Mouse (Mus musculus): ENCODE measurements around the gene Mapkap1. TPM values are rescaled to one million over a fixed set of nuclear protein-coding genes. Genes with fewer than 3 reads are reported as not detected.

The Mapkap1 gene
- polyA plus RNA-seq, 1 experiment from 2014 or later, result 110 TPM

GRCm38 (mm10) chr2:34543581-34543980 lies 137.0 kb downstream of the Mapkap1 start:
- Histone ChIP-seq H3K4me3 (replicated peaks) (no peak overlapping the region), H3K9ac (no peak overlapping the region), H3K36me3 (replicated peaks) (no peaks in the 10 kb centered on the region), H3K4me2 (no peak overlapping the region), H3K9me3 (no peaks in the 10 kb centered on the region), H3K27ac (no peak overlapping the region), H3K27me3 (no peaks in the 10 kb centered on the region; the same call in 1 of the 2 replicates), H3K4me1 (no peaks in the 10 kb centered on the region)
- 58% methylated on average over 7 of the region's 7 CpGs for WGBS
- no peak for ATAC-seq (ENCODE audit: low FRiP score)

- Histone ChIP-seq H3K4me2 (no peak overlapping the region), H3K4me3 (replicated peaks) (no peak overlapping the region), H3K27ac (no peak overlapping the region), H3K4me1 (no peaks in the 10 kb centered on the region), H3K9me3 (no peaks in the 10 kb centered on the region), H3K27me3 (no peaks in the 10 kb centered on the region; the same call in 1 of the 2 replicates), H3K36me3 (replicated peaks) (no peaks in the 10 kb centered on the region), H3K9ac (no peak overlapping the region)
- 33% methylated on average over 3 of the region's 3 CpGs for WGBS
- no peak for ATAC-seq (ENCODE audit: low FRiP score)
Measured at GRCm38 (mm10) chr2:34544021-34544420, 137.4 kb downstream of the Mapkap1 start.

GRCm38 (mm10) chr2:34544646-34545395 lies 138.2 kb downstream of the Mapkap1 start:
- no peaks in the 10 kb centered on the region for H3K36me3 ChIP-seq (replicated peaks)
- H3K4me3 ChIP-seq (replicated peaks), result no peak overlapping the region
- no peaks in the 10 kb centered on the region for H3K9me3 ChIP-seq
- no peak overlapping the region for H3K9ac ChIP-seq
- ATAC-seq (ENCODE audit: low FRiP score), result no peak
- H3K4me2 ChIP-seq, result no peak overlapping the region
- H3K4me1 ChIP-seq, result no peaks in the 10 kb centered on the region; the same call in 1 of the 2 replicates
- no peak overlapping the region for H3K27ac ChIP-seq
- 89% methylated on average over 13 of the region's 13 CpGs for WGBS
- no peaks in the 10 kb centered on the region; the same call in 1 of the 2 replicates for H3K27me3 ChIP-seq

- H3K9ac ChIP-seq, result no peak overlapping the region
- no peaks in the 10 kb centered on the region for H3K36me3 ChIP-seq (replicated peaks)
- H3K4me2 ChIP-seq, result no peak overlapping the region
- H3K4me3 ChIP-seq (replicated peaks), result no peak overlapping the region
- no peak for ATAC-seq (ENCODE audit: low FRiP score)
- no peaks in the 10 kb centered on the region; the same call in 1 of the 2 replicates for H3K4me1 ChIP-seq
- H3K9me3 ChIP-seq, result no peaks in the 10 kb centered on the region
- no peak overlapping the region for H3K27ac ChIP-seq
- 82% methylated on average over 3 of the region's 3 CpGs for WGBS
- no peaks in the 10 kb centered on the region; the same call in 1 of the 2 replicates for H3K27me3 ChIP-seq
Measured at GRCm38 (mm10) chr2:34546176-34546677, 139.7 kb downstream of the Mapkap1 start.

- no peak overlapping the region for H3K4me3 ChIP-seq (replicated peaks)
- no peak overlapping the region for H3K27ac ChIP-seq
- no peaks in the 10 kb centered on the region for H3K27me3 ChIP-seq
- H3K9ac ChIP-seq, result no peak overlapping the region
- H3K4me1 ChIP-seq, result peaks cover 2% of the 10 kb centered on the region; the same call in 1 of the 2 replicates
- 90% methylated on average over 4 of the region's 4 CpGs for WGBS
- H3K4me2 ChIP-seq, result no peak overlapping the region
- ATAC-seq (ENCODE audit: low FRiP score), result no peak
- no peaks in the 10 kb centered on the region for H3K9me3 ChIP-seq
- H3K36me3 ChIP-seq (replicated peaks), result no peaks in the 10 kb centered on the region
Measured at GRCm38 (mm10) chr2:34547516-34547915, 140.9 kb downstream of the Mapkap1 start.

GRCm38 (mm10) chr2:34548961-34549360 lies 142.4 kb downstream of the Mapkap1 start:
- no peak overlapping the region for H3K9ac ChIP-seq
- no peaks in the 10 kb centered on the region for H3K27me3 ChIP-seq
- WGBS, result 93% methylated on average over 5 of the region's 5 CpGs
- no peak overlapping the region for H3K4me3 ChIP-seq (replicated peaks)
- no peak overlapping the region for H3K4me2 ChIP-seq
- H3K4me1 ChIP-seq, result peaks cover 3% of the 10 kb centered on the region; the same call in 1 of the 2 replicates
- no peaks in the 10 kb centered on the region for H3K9me3 ChIP-seq
- no peak for ATAC-seq (ENCODE audit: low FRiP score)
- H3K36me3 ChIP-seq (replicated peaks), result no peaks in the 10 kb centered on the region
- no peak overlapping the region for H3K27ac ChIP-seq

- no peak for ATAC-seq (ENCODE audit: low FRiP score)
- Histone ChIP-seq H3K27ac (no peak overlapping the region), H3K27me3 (no peaks in the 10 kb centered on the region), H3K36me3 (replicated peaks) (no peaks in the 10 kb centered on the region), H3K9me3 (no peaks in the 10 kb centered on the region), H3K4me2 (no peak overlapping the region), H3K9ac (no peak overlapping the region), H3K4me3 (replicated peaks) (no peak overlapping the region), H3K4me1 (peaks cover 3% of the 10 kb centered on the region; the same call in 1 of the 2 replicates)
- WGBS, result 68% methylated on average over 7 of the region's 7 CpGs
Measured at GRCm38 (mm10) chr2:34549469-34549868, 142.9 kb downstream of the Mapkap1 start.

GRCm38 (mm10) chr2:34552772-34553171 lies 146.2 kb downstream of the Mapkap1 start:
- no peak overlapping the region for H3K4me3 ChIP-seq (replicated peaks)
- H3K27me3 ChIP-seq, result no peaks in the 10 kb centered on the region

GRCm38 (mm10) chr2:34553580-34554231 lies 147.1 kb downstream of the Mapkap1 start:
- Histone ChIP-seq H3K9ac (no peak overlapping the region), H3K4me3 (replicated peaks) (no peak overlapping the region), H3K4me2 (no peak overlapping the region), H3K27me3 (no peaks in the 10 kb centered on the region), H3K27ac (no peak overlapping the region), H3K4me1 (peaks cover 3% of the 10 kb centered on the region; the same call in 1 of the 2 replicates), H3K36me3 (replicated peaks) (no peaks in the 10 kb centered on the region), H3K9me3 (no peaks in the 10 kb centered on the region)
- WGBS, result 92% methylated on average over 6 of the region's 6 CpGs
- ATAC-seq (ENCODE audit: low FRiP score), result no peak

More at GRCm38 (mm10) chr2:34552772-34553171, 146.2 kb downstream of the Mapkap1 start:
- 81% methylated on average over 2 of the region's 2 CpGs for WGBS
- Histone ChIP-seq H3K9me3 (no peaks in the 10 kb centered on the region), H3K4me2 (no peak overlapping the region), H3K36me3 (replicated peaks) (no peaks in the 10 kb centered on the region), H3K4me1 (peaks cover 3% of the 10 kb centered on the region; the same call in 1 of the 2 replicates), H3K27ac (no peak overlapping the region), H3K9ac (no peak overlapping the region)
- ATAC-seq (ENCODE audit: low FRiP score), result no peak

GRCm38 (mm10) chr2:34560146-34560545 lies 153.6 kb downstream of the Mapkap1 start:
- Histone ChIP-seq H3K9ac (no peak overlapping the region), H3K36me3 (replicated peaks) (0 out of 2 replicates have a peak, but pooled peaks cover 3% of the 10 kb centered on the region), H3K27me3 (peaks cover 5% of the 10 kb centered on the region; the same call in 1 of the 2 replicates), H3K9me3 (no peaks in the 10 kb centered on the region), H3K4me3 (replicated peaks) (no peak overlapping the region), H3K27ac (no peak overlapping the region), H3K4me2 (no peak overlapping the region), H3K4me1 (no peaks in the 10 kb centered on the region)
- no peak for ATAC-seq (ENCODE audit: low FRiP score)
- 91% methylated on average over 5 of the region's 5 CpGs for WGBS

GRCm38 (mm10) chr2:34563089-34563694 lies 156.6 kb downstream of the Mapkap1 start:
- no peak for ATAC-seq (ENCODE audit: low FRiP score)
- no peaks in the 10 kb centered on the region for H3K9me3 ChIP-seq
- WGBS, result 78% methylated on average over 12 of the region's 12 CpGs

GRCm38 (mm10) chr2:34563865-34564264 lies 157.3 kb downstream of the Mapkap1 start:
- Histone ChIP-seq H3K36me3 (replicated peaks) (0 out of 2 replicates have a peak, but pooled peaks cover 3% of the 10 kb centered on the region), H3K4me1 (no peaks in the 10 kb centered on the region; the same call in 1 of the 2 replicates), H3K4me2 (no peak overlapping the region), H3K9me3 (no peaks in the 10 kb centered on the region), H3K27ac (no peak overlapping the region), H3K4me3 (replicated peaks) (no peak overlapping the region), H3K9ac (no peak overlapping the region), H3K27me3 (peaks cover 24% of the 10 kb centered on the region)
- ATAC-seq (ENCODE audit: low FRiP score), result no peak

More at GRCm38 (mm10) chr2:34563089-34563694, 156.6 kb downstream of the Mapkap1 start:
- no peak overlapping the region for H3K4me2 ChIP-seq
- H3K36me3 ChIP-seq (replicated peaks), result 0 out of 2 replicates have a peak, but pooled peaks cover 3% of the 10 kb centered on the region
- peaks cover 17% of the 10 kb centered on the region for H3K27me3 ChIP-seq
- no peak overlapping the region for H3K4me3 ChIP-seq (replicated peaks)
- H3K4me1 ChIP-seq, result no peaks in the 10 kb centered on the region; the same call in 1 of the 2 replicates
- no peak overlapping the region for H3K9ac ChIP-seq
- H3K27ac ChIP-seq, result no peak overlapping the region

All from forebrain, embryonic 12.5 days (tissue).